Mouse (Mus musculus) midbrain, embryonic 16.5 days (tissue): ENCODE results near the gene Fzr1. TPM values are rescaled to one million over a fixed set of nuclear protein-coding genes. Genes with fewer than 3 reads are reported as not detected.
A peak's percentile ranks its signal among the peaks of the same experiment; 100 is the strongest.

Source experiments
- ATAC-seq: fragments of 200-750 bp; cut with Nextera tagmentation; 2 replicates; pipeline ENCODE4 v1.8.0; 2017; ENCODE audit warnings: moderate TSS enrichment
- H3K27ac ChIP-seq: fragments of 300-500 bp; sonication (generic); 2 replicates; pipeline ENCODE4 v1.5.1; 2014; ENCODE audit warnings: mild to moderate bottlenecking, low read length, mixed read lengths
- H3K27me3 ChIP-seq: fragments of 300-500 bp; sonication (generic); 2 replicates; pipeline ENCODE4 v1.6.1; 2014; ENCODE audit warnings: low read depth, low read length, mixed read lengths; ENCODE audit not compliant: control insufficient read depth, insufficient read depth
- H3K36me3 ChIP-seq: fragments of 300-500 bp; sonication (generic); 2 replicates; pipeline ENCODE4 v1.6.1; 2014; ENCODE audit warnings: mild to moderate bottlenecking, low read length, moderate library complexity, mixed read lengths; ENCODE audit not compliant: control insufficient read depth, insufficient read depth
- H3K4me1 ChIP-seq: fragments of 300-500 bp; sonication (generic); 2 replicates; pipeline ENCODE4 v1.6.1; 2014; ENCODE audit warnings: mild to moderate bottlenecking, low read length, mixed read lengths; ENCODE audit not compliant: control insufficient read depth, insufficient read depth
- H3K4me2 ChIP-seq: fragments of 300-500 bp; sonication (generic); 2 replicates; pipeline ENCODE4 v1.6.1; 2014; ENCODE audit warnings: mild to moderate bottlenecking, low read length, mixed read lengths
- H3K4me3 ChIP-seq: fragments of 300-500 bp; sonication (generic); 2 replicates; pipeline ENCODE4 v1.5.1; 2014; ENCODE audit warnings: low read depth, mild to moderate bottlenecking, low read length, moderate library complexity, mixed read lengths
- H3K9ac ChIP-seq: fragments of 300-500 bp; sonication (generic); 2 replicates; pipeline ENCODE4 v1.6.1; 2014; ENCODE audit warnings: low read depth, low read length, mixed read lengths
- H3K9me3 ChIP-seq: fragments of 300-500 bp; sonication (generic); replicated peaks from 2 replicates; pipeline ENCODE4 v1.6.1; 2014; ENCODE audit warnings: mild to moderate bottlenecking, low read length, mixed read lengths; ENCODE audit not compliant: control insufficient read depth, poor library complexity, severe bottlenecking
- WGBS: fragments of 180-500 bp; shearing (Covaris S2); extraction: QIAGEN DNeasy Blood & Tissue Kit; methylation state at CpG from one replicate; pipeline ENCODE4 v1.1.7; 2014; 5-methylcytosine and 5-hydroxymethylcytosine counted together
- polyA plus RNA-seq: library from polyadenylated mRNA; unstranded; fragments of >200 nt; fragmentation: Nextera tagmentation; extraction: Ambion mirVana; gene quantifications from 2 replicates; pipeline ENCODE4 v1.2.1, GENCODE M21; 2015

Gene Fzr1
- polyA plus RNA-seq, 1 experiment from 2014 or later, result 146 TPM

DNA sequence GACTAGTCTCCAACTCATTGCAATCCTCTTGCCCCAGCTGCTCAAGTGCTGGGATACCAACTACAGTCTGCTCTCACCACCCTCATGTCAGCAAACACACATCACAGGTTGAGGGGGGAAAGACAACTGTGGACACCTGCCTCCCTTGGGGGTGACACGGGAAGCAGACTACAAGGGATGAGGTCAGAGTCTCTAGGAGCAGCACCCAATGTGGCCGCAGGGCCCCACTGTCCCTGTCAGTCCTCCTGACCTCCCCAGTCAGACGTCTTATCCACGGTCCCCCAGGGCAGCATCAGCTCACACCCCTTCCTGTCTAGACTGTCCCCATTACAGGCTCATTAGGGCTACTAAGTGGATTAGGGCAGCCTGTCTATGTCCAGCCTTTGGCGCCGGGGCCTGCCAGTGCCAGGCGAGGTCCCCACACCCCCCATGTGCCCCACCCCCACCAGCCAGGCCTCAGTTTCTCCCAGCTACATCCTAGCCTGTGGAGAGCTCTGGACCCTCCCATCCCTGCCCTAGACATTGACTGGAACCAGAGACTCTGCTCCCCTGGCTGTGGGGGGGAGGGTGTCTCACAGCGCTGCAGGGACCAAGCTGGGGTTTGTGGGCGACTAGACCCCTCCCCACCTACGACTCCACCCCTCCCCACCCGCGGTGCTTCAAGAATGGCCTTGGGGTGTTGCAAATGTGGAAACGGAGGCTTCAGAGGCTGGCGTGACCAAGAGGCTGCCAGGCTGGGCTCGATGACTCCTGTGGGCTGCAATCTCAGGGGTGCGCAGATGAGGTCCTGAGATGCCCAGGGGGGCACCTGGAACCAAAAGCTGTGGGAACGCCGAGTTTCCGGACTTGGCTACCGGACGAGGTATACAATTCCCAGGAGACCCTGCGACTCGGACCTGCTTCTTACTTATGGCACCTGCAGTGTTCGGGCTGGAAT is 28.5 kb upstream of the Fzr1 start:
- Histone ChIP-seq H3K9ac (0 out of 2 replicates have a peak overlapping the region, but pooled peaks have one; percentile 21), H3K36me3 (peaks cover 26% of the 10 kb centered on the region), H3K9me3 (no peaks in the 10 kb centered on the region), H3K27me3 (peaks cover 3% of the 10 kb centered on the region), H3K4me3 (peak overlapping the region; percentile 6; the same call in 1 of the 2 replicates), H3K27ac (no peak overlapping the region), H3K4me2 (peak overlapping the region; percentile 5), H3K4me1 (peaks cover 27% of the 10 kb centered on the region)
- no peak for ATAC-seq
- WGBS, result 29% methylated on average over 24 of the region's 24 CpGs

GRCm38 (mm10) chr10:81405588-81406201 is 27.4 kb upstream of the Fzr1 start:
- Histone ChIP-seq H3K9me3 (no peaks in the 10 kb centered on the region), H3K9ac (no peak overlapping the region), H3K36me3 (peaks cover 26% of the 10 kb centered on the region), H3K4me1 (peaks cover 26% of the 10 kb centered on the region), H3K4me2 (no peak overlapping the region), H3K4me3 (no peak overlapping the region), H3K27ac (no peak overlapping the region), H3K27me3 (peaks cover 3% of the 10 kb centered on the region)
- ATAC-seq, result no peak
- WGBS, result 46% methylated on average over 13 of the region's 13 CpGs

DNA sequence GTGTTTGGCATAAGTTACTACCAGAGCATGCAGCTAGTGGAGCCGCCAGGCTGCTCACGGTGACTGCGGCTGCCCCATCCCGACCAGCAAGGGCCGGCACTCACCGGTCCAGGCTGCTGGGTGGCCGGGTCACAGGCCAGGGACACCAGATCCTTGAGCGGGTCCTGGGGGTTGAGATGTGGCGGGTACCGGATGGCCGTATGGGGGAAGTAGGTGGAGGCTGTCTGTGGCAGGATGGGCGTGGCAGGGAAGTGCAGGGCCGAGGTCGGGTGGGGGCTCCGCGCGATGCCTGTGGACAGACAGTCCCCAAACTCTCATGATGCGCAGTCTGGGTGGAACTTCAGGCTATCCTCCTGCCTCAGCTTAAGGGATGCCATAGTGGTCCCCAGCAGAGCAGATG is 26.4 kb upstream of the Fzr1 start:
- Histone ChIP-seq H3K4me1 (peaks cover 26% of the 10 kb centered on the region), H3K9me3 (no peaks in the 10 kb centered on the region), H3K4me2 (no peak overlapping the region), H3K36me3 (peaks cover 35% of the 10 kb centered on the region), H3K9ac (no peak overlapping the region), H3K4me3 (no peak overlapping the region), H3K27me3 (peaks cover 3% of the 10 kb centered on the region), H3K27ac (no peak overlapping the region)
- 64% methylated on average over 16 of the region's 18 CpGs for WGBS
- no peak for ATAC-seq

DNA sequence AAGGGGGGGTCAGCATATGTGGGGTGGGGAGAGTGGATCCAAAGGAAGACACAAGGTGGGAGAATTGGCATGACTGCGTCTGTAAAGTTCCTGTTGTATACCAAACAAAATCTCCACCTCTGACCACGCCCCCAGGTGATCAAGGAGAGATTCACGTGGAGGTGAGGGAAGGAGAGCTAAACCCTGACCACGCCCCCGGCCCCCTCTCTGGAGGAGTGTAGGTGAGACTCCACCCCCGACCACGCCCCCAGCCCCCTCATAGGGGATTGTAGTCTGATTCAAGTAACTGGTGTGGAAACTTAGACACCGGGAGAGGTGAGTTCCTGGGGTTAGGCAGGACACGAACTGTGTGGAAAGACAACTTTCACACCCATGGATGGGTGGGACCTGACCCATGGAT is 25.8 kb upstream of the Fzr1 start:
- WGBS, result 20% methylated on average over 9 of the region's 9 CpGs
- Histone ChIP-seq H3K27ac (no peak overlapping the region), H3K36me3 (peaks cover 37% of the 10 kb centered on the region), H3K4me1 (peaks cover 26% of the 10 kb centered on the region), H3K4me2 (no peak overlapping the region), H3K9me3 (no peaks in the 10 kb centered on the region), H3K27me3 (peaks cover 3% of the 10 kb centered on the region), H3K9ac (no peak overlapping the region), H3K4me3 (no peak overlapping the region)
- ATAC-seq, result no peak

- Histone ChIP-seq H3K4me2 (no peak overlapping the region), H3K9me3 (no peaks in the 10 kb centered on the region), H3K27me3 (peaks cover 3% of the 10 kb centered on the region), H3K9ac (0 out of 2 replicates have a peak overlapping the region, but pooled peaks have one; percentile 20), H3K36me3 (peaks cover 39% of the 10 kb centered on the region), H3K27ac (0 out of 2 replicates have a peak overlapping the region, but pooled peaks have one; percentile 22), H3K4me3 (no peak overlapping the region), H3K4me1 (peaks cover 26% of the 10 kb centered on the region)
- ATAC-seq, result no peak
- 35% methylated on average over 10 of the region's 10 CpGs for WGBS
These were observed 25.2 kb upstream of the Fzr1 start for GRCm38 (mm10) chr10:81403511-81403910.

GRCm38 (mm10) chr10:81402227-81402765 is 24.0 kb upstream of the Fzr1 start:
- Histone ChIP-seq H3K27me3 (no peaks in the 10 kb centered on the region; the same call in 1 of the 2 replicates), H3K4me1 (peaks cover 22% of the 10 kb centered on the region), H3K4me2 (no peak overlapping the region; the same call in 1 of the 2 replicates), H3K4me3 (no peak overlapping the region), H3K36me3 (peaks cover 38% of the 10 kb centered on the region), H3K27ac (peak overlapping the region; percentile 82), H3K9ac (peak overlapping the region; percentile 31; the same call in 1 of the 2 replicates), H3K9me3 (no peaks in the 10 kb centered on the region)
- ATAC-seq, result no peak
- WGBS, result 20% methylated on average over 7 of the region's 7 CpGs

DNA sequence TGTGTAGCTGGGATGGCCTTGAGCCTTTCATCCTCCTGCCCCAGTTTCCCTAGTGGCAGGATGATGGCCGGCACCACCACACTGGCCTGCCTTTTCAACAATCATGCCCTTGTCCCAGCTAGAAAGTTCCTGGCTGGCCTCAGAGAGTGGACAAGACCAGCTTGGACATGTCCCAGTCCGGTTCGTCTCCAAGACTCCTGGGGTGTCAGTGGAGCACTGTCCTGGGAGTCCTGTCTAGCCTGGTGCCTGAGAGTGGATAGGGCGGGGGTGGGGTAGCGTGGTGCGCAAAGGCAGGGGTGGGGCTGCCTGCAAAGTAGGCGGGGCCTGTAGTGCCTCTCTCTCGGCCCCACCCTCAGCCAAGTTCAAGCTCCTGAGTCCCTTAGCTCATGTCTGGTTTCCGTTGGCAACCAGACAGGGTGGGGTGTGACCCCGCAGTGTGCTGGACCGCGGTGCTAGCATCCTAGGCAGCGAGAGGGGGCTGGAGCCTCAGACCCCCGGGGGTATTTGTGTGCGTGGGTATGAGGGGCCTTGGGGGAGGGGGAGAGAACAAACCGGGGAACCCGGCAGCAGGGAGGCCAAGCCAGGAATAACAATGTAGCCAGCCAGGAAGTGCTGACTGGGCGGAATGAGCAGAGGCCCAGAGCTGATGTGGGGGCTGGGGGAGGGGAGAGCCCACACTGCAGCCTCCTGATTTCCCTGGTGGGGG is 23.4 kb upstream of the Fzr1 start:
- peaks cover 22% of the 10 kb centered on the region for H3K4me1 ChIP-seq
- peak overlapping the region; percentile 82 for H3K27ac ChIP-seq
- peaks cover 32% of the 10 kb centered on the region for H3K36me3 ChIP-seq
- ATAC-seq, result peak; percentile 52
- H3K9ac ChIP-seq, result peak overlapping the region; percentile 31; the same call in 1 of the 2 replicates
- no peak overlapping the region for H3K4me3 ChIP-seq
- WGBS, result 7% methylated on average over 18 of the region's 18 CpGs
- H3K9me3 ChIP-seq, result no peaks in the 10 kb centered on the region
- no peaks in the 10 kb centered on the region; the same call in 1 of the 2 replicates for H3K27me3 ChIP-seq
- H3K4me2 ChIP-seq, result no peak overlapping the region; the same call in 1 of the 2 replicates

- Histone ChIP-seq H3K4me3 (no peak overlapping the region), H3K36me3 (peaks cover 29% of the 10 kb centered on the region), H3K27me3 (no peaks in the 10 kb centered on the region), H3K4me1 (peaks cover 22% of the 10 kb centered on the region), H3K4me2 (no peak overlapping the region; the same call in 1 of the 2 replicates), H3K9me3 (no peaks in the 10 kb centered on the region), H3K9ac (no peak overlapping the region), H3K27ac (peak overlapping the region; percentile 82; the same call in 1 of the 2 replicates)
- 34% methylated on average over 10 of the region's 10 CpGs for WGBS
- ATAC-seq, result no peak
These were observed 22.8 kb upstream of the Fzr1 start for GRCm38 (mm10) chr10:81401205-81401520.
